Mouse (Mus musculus): ENCODE results near the gene Alg2. TPM values are rescaled to one million over a fixed set of nuclear protein-coding genes. Genes with fewer than 3 reads are reported as not detected.

The Alg2 gene
- polyA plus RNA-seq, 1 experiment from 2014 or later, result 347 TPM

DNA sequence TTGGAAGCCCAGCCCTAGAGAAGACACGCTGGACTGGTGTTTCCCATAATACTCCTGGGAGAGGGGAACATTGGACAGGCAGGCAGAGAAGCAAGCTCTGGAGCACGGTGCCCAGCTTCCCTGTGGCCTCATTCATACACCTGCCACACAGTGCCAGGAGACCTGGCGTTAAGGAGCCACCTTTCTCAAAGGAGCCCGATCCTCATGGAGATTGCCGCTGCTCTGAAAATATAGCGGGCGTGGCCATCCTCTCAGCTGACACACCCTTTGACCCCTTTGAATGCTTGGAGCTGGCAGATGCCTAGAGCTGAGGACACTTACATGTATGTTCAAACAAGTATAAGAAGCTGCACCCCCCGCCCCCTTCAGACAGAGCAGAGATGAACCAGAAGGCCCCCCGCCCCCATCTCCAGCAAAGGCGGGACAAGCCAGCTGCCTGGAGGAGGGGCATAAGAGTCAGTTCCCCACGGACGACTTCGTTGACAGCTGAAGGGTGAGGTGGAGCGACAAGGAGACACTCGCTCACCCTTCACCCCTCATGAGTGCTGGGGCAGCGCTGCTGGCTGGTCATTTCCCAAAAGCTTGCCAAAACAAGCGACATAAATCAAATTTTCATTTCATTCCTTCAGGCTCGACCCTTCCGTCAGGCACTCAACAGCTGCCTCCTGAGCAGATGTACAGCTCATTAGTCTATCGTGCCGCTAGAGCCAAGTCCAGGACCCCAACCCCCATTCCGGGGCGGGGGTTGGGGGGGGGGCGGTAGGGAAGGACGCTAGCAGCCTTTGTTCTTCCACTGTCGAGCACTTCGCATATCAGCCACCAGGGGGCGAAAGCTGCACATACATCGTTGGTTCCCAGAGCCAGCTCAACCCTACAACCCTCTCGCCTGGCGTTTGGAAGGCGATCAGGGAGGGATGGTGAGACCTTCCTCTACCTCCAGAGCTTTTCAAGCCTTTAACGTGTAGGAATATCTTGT lies 36.5 kb downstream of the Alg2 start:
- Histone ChIP-seq H3K36me3 (ENCODE audit: control insufficient read depth, insufficient read depth, low read length) (no peaks in the 10 kb centered on the region), H3K27ac (ENCODE audit: low read length) (peak overlapping the region; percentile 84), H3K4me2 (ENCODE audit: low read length) (peak overlapping the region; percentile 98), H3K9ac (ENCODE audit: low read depth, low read length) (peak overlapping the region; percentile 87), H3K27me3 (ENCODE audit: control insufficient read depth, insufficient read depth, low read depth, low read length) (no peaks in the 10 kb centered on the region), H3K4me1 (ENCODE audit: control insufficient read depth, insufficient read depth, low read length) (peaks cover 9% of the 10 kb centered on the region), H3K4me3 (ENCODE audit: low read depth, low read length) (peak overlapping the region; percentile 51), H3K9me3 (replicated peaks; ENCODE audit: control insufficient read depth, low read length, poor library complexity, severe bottlenecking) (no peaks in the 10 kb centered on the region)
- ATAC-seq, result peak; percentile 88
- WGBS, result under 1% methylated on average over 33 of the region's 33 CpGs

DNA sequence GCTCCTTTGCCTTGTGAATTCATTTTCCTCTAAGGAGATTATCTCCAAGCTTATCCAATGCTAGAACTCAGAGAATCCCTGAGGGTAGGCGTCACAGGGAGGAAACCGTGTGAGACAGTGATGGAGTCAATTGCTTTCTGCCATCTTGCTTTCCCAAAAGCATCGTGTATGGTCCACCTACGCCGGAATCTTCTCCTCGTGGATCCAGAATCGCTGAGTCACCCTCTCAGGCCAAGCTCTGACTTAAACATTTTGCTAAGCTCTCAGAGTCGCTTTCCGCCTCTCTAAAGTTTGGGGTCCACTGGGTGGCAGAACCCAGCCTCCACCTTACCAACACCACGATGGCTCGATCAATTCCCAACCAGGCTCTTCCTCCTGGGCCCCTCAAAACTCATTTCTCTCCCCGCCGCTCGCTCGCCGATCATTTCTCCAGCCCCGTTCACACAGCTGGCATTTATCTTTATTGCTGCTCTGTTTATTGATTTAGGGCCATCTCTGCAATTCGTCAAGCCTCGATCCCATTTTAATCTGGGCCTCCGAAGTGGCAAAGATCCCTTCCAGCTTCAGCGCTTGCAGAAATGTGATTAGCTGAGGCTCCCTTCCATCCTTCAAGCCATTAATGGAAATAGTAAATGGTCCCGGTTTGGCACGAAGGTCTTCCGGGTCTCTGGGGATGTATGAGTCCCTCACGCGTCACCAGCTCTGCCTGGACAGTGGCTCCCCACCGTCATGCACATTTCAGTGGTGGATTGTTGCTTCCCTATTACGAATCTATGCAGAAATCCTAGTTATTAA lies 38.4 kb downstream of the Alg2 start:
- WGBS, result 70% methylated on average over 28 of the region's 28 CpGs
- H3K4me3 ChIP-seq (ENCODE audit: low read depth, low read length), result no peak overlapping the region
- H3K27me3 ChIP-seq (ENCODE audit: control insufficient read depth, insufficient read depth, low read depth, low read length), result no peaks in the 10 kb centered on the region
- H3K4me1 ChIP-seq (ENCODE audit: control insufficient read depth, insufficient read depth, low read length), result peaks cover 9% of the 10 kb centered on the region
- H3K36me3 ChIP-seq (ENCODE audit: control insufficient read depth, insufficient read depth, low read length), result no peaks in the 10 kb centered on the region
- H3K27ac ChIP-seq (ENCODE audit: low read length), result no peak overlapping the region
- ATAC-seq, result no peak
- H3K9me3 ChIP-seq (replicated peaks; ENCODE audit: control insufficient read depth, low read length, poor library complexity, severe bottlenecking), result no peaks in the 10 kb centered on the region
- no peak overlapping the region for H3K9ac ChIP-seq (ENCODE audit: low read depth, low read length)
- H3K4me2 ChIP-seq (ENCODE audit: low read length), result no peak overlapping the region

DNA sequence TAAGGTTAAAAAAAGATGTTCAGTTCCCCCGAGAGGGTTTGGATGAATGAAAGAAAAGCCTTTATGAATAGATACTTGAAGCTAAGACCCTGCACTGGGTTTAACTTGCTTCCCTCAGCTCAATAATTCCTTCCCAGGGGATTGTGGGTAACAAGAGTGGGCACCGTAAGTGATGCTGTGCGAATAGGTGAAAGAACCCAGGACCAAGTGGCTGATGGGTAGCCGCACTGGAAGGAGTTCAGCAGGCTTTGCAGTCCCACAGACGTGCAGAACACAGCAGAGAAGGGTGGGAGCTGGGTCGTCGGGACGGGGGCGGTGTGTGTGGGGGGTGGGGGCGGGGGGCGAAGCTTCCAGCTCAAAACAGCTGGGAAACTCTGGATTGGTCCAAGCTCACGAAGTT lies 39.0 kb downstream of the Alg2 start:
- no peak for ATAC-seq
- Histone ChIP-seq H3K27ac (ENCODE audit: low read length) (no peak overlapping the region), H3K9me3 (replicated peaks; ENCODE audit: control insufficient read depth, low read length, poor library complexity, severe bottlenecking) (no peaks in the 10 kb centered on the region), H3K4me2 (ENCODE audit: low read length) (no peak overlapping the region), H3K9ac (ENCODE audit: low read depth, low read length) (no peak overlapping the region), H3K27me3 (ENCODE audit: control insufficient read depth, insufficient read depth, low read depth, low read length) (no peaks in the 10 kb centered on the region), H3K4me1 (ENCODE audit: control insufficient read depth, insufficient read depth, low read length) (peaks cover 9% of the 10 kb centered on the region), H3K4me3 (ENCODE audit: low read depth, low read length) (no peak overlapping the region), H3K36me3 (ENCODE audit: control insufficient read depth, insufficient read depth, low read length) (no peaks in the 10 kb centered on the region)
- 53% methylated on average over 12 of the region's 12 CpGs for WGBS

DNA sequence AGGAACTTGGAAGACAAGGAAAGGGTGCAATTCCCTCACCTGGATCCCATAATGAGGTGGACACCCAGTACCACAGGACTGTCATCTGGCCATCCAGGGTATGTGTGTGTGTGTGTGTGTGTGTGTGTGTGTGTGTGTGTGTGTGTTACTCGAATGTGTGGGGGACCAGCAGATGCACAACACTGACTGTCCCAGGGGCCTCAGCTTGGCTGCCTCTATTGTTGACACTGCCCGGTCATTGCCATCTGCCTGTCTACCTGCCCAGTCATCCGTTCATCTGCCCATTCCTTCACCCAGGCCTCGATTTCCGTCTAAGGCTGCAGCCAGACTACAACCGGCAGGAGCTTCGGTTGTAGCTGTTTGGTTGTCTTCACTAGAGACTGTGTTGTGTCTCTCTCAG lies 41.4 kb downstream of the Alg2 start:
- Histone ChIP-seq H3K27me3 (ENCODE audit: control insufficient read depth, insufficient read depth, low read depth, low read length) (no peaks in the 10 kb centered on the region), H3K4me1 (ENCODE audit: control insufficient read depth, insufficient read depth, low read length) (peaks cover 6% of the 10 kb centered on the region; the same call in 1 of the 2 replicates), H3K4me3 (ENCODE audit: low read depth, low read length) (no peak overlapping the region), H3K9ac (ENCODE audit: low read depth, low read length) (no peak overlapping the region), H3K9me3 (replicated peaks; ENCODE audit: control insufficient read depth, low read length, poor library complexity, severe bottlenecking) (no peaks in the 10 kb centered on the region), H3K36me3 (ENCODE audit: control insufficient read depth, insufficient read depth, low read length) (no peaks in the 10 kb centered on the region), H3K27ac (ENCODE audit: low read length) (no peak overlapping the region), H3K4me2 (ENCODE audit: low read length) (no peak overlapping the region)
- ATAC-seq, result no peak
- 83% methylated on average over 6 of the region's 7 CpGs for WGBS

DNA sequence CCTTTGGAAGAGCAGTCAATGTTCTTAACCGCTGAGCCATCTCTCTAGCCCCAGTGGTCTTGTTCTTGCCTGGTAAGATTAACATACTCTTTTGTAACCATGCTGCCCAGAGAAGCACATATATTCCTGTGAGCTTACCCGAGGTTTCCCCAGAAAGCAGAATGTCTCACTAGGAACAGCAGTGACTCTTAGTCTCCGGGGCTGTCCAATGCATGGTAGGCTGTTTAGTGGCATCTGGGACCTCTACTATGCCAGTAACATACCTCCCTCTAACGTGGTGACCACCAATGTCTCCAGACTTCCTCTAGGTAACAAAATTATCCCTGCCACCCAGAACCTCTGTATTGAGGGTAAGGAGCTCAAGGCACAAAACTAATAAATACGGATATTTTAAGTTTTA lies 43.1 kb downstream of the Alg2 start:
- Histone ChIP-seq H3K27me3 (ENCODE audit: control insufficient read depth, insufficient read depth, low read depth, low read length) (no peaks in the 10 kb centered on the region), H3K9ac (ENCODE audit: low read depth, low read length) (no peak overlapping the region), H3K27ac (ENCODE audit: low read length) (no peak overlapping the region), H3K36me3 (ENCODE audit: control insufficient read depth, insufficient read depth, low read length) (no peaks in the 10 kb centered on the region), H3K4me1 (ENCODE audit: control insufficient read depth, insufficient read depth, low read length) (no peaks in the 10 kb centered on the region), H3K9me3 (replicated peaks; ENCODE audit: control insufficient read depth, low read length, poor library complexity, severe bottlenecking) (no peaks in the 10 kb centered on the region), H3K4me3 (ENCODE audit: low read depth, low read length) (no peak overlapping the region), H3K4me2 (ENCODE audit: low read length) (no peak overlapping the region)
- ATAC-seq, result no peak
- 86% methylated on average over 5 of the region's 5 CpGs for WGBS

DNA sequence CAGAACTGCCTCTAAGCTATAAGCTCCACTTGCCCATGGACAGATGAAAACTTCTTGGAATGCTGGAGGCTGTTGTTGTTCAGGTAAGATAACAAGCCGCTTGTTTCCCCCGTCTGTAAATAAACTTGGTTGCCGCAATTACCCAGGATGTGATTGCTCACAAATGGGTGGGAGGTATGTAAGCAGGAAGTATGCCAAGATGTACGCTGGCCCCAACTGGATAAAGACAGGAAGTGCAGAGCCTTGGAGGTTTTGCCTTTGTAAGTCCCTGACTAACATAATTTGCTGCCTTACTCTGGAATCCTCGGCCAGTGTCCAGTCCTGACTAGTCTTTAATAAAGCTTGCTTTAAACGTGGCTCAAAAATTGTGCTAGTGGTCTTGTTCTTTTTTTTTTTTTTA lies 43.6 kb downstream of the Alg2 start:
- Histone ChIP-seq H3K9me3 (replicated peaks; ENCODE audit: control insufficient read depth, low read length, poor library complexity, severe bottlenecking) (no peaks in the 10 kb centered on the region), H3K27ac (ENCODE audit: low read length) (no peak overlapping the region), H3K4me3 (ENCODE audit: low read depth, low read length) (no peak overlapping the region), H3K4me2 (ENCODE audit: low read length) (no peak overlapping the region), H3K4me1 (ENCODE audit: control insufficient read depth, insufficient read depth, low read length) (no peaks in the 10 kb centered on the region), H3K36me3 (ENCODE audit: control insufficient read depth, insufficient read depth, low read length) (no peaks in the 10 kb centered on the region), H3K27me3 (ENCODE audit: control insufficient read depth, insufficient read depth, low read depth, low read length) (no peaks in the 10 kb centered on the region), H3K9ac (ENCODE audit: low read depth, low read length) (no peak overlapping the region)
- WGBS, result 86% methylated on average over 6 of the region's 6 CpGs
- no peak for ATAC-seq

DNA sequence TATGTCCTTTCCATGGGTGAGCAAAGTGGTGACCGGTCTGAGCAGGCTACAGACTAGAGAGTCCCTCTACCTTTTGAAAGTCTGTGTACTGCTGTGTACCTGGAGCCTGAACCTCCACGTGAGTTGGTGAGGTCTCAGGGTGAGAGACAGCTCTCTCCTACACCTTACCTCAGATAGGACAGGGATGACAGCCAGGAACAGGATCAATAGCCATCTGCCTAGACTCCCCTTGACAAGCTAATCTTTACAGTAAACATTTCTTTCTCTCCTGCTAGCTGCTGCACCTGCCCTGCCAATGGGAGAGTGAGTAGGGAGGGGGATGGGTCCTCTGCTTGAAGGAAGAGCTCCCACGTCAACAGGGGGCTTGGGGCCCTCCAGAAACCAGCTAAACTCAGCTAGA lies 46.5 kb downstream of the Alg2 start:
- H3K4me3 ChIP-seq (ENCODE audit: low read depth, low read length), result no peak overlapping the region
- 68% methylated on average over 3 of the region's 3 CpGs for WGBS
- no peak overlapping the region for H3K27ac ChIP-seq (ENCODE audit: low read length)
- H3K4me1 ChIP-seq (ENCODE audit: control insufficient read depth, insufficient read depth, low read length), result 0 out of 2 replicates have a peak, but pooled peaks cover 4% of the 10 kb centered on the region
- no peaks in the 10 kb centered on the region for H3K9me3 ChIP-seq (replicated peaks; ENCODE audit: control insufficient read depth, low read length, poor library complexity, severe bottlenecking)
- H3K27me3 ChIP-seq (ENCODE audit: control insufficient read depth, insufficient read depth, low read depth, low read length), result no peaks in the 10 kb centered on the region
- ATAC-seq, result no peak
- H3K9ac ChIP-seq (ENCODE audit: low read depth, low read length), result no peak overlapping the region
- no peak overlapping the region for H3K4me2 ChIP-seq (ENCODE audit: low read length)
- no peaks in the 10 kb centered on the region for H3K36me3 ChIP-seq (ENCODE audit: control insufficient read depth, insufficient read depth, low read length)

DNA sequence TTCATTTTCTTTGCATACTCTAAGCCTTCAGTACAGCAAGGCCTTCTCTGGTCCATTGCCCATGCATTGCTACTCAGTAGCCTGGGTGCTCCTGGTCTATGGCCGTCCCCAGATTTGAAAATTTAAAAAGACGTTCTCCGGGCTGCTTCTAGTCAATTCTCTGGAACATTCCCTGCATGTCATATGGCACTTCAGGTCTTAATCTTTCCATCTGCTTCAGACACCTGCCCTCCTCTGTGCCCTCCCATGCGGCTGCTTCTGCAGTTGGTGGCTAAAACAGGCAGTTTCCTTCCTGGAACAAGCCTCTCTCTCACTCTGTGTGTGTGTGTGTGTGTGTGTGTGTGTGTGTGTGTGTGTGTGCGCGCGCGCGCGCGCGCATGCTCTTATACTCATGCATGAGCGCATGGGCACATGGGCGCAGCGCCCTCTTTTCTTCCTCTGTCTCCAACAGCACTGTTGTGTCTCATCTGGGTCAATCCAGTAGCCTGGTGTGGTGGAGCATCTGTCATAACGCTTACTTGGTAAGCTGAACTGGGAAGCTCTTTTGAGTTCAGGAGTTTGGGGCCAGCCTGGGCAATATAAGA lies 48.8 kb downstream of the Alg2 start:
- H3K4me1 ChIP-seq (ENCODE audit: control insufficient read depth, insufficient read depth, low read length), result 0 out of 2 replicates have a peak, but pooled peaks cover 4% of the 10 kb centered on the region
- WGBS, result 92% methylated on average over 16 of the region's 16 CpGs
- H3K4me3 ChIP-seq (ENCODE audit: low read depth, low read length), result no peak overlapping the region
- H3K27ac ChIP-seq (ENCODE audit: low read length), result no peak overlapping the region
- H3K27me3 ChIP-seq (ENCODE audit: control insufficient read depth, insufficient read depth, low read depth, low read length), result no peaks in the 10 kb centered on the region
- H3K9ac ChIP-seq (ENCODE audit: low read depth, low read length), result no peak overlapping the region
- ATAC-seq, result no peak
- H3K36me3 ChIP-seq (ENCODE audit: control insufficient read depth, insufficient read depth, low read length), result no peaks in the 10 kb centered on the region
- no peak overlapping the region for H3K4me2 ChIP-seq (ENCODE audit: low read length)
- H3K9me3 ChIP-seq (replicated peaks; ENCODE audit: control insufficient read depth, low read length, poor library complexity, severe bottlenecking), result no peaks in the 10 kb centered on the region
